Mouse (Mus musculus) heart, embryonic 10.5 days (tissue): ENCODE results near the gene Chrna3. TPM values are rescaled to one million over a fixed set of nuclear protein-coding genes. Genes with fewer than 3 reads are reported as not detected.

ENCODE experiments used
- DNase-seq: peaks from one replicate; pipeline ENCODE4 v3.0.0-alpha.2; 2017; ENCODE audit warnings: low spot score
- H3K27ac ChIP-seq: fragments of 300-500 bp; sonication (generic); 2 replicates; pipeline ENCODE4 v1.5.1; 2016; ENCODE audit warnings: mild to moderate bottlenecking
- H3K27me3 ChIP-seq: fragments of 300-500 bp; sonication (generic); 2 replicates; pipeline ENCODE4 v1.6.1; 2016; ENCODE audit warnings: mild to moderate bottlenecking; ENCODE audit not compliant: poor library complexity, insufficient read depth, severe bottlenecking
- H3K36me3 ChIP-seq: fragments of 300-500 bp; sonication (generic); 2 replicates; pipeline ENCODE4 v1.6.1; 2016; ENCODE audit warnings: mild to moderate bottlenecking, moderate library complexity
- H3K4me1 ChIP-seq: fragments of 300-500 bp; sonication (generic); 2 replicates; pipeline ENCODE4 v1.6.1; 2016; ENCODE audit warnings: mild to moderate bottlenecking
- H3K4me3 ChIP-seq: fragments of 300-500 bp; sonication (generic); 2 replicates; pipeline ENCODE4 v1.5.1; 2016; ENCODE audit warnings: mild to moderate bottlenecking, moderate library complexity
- H3K9me3 ChIP-seq: fragments of 300-500 bp; sonication (generic); 2 replicates; pipeline ENCODE4 v1.6.1; 2016; ENCODE audit warnings: mild to moderate bottlenecking, moderate library complexity
- WGBS: fragments of 180-500 bp; shearing (Covaris S2); methylation state at CpG from one replicate; pipeline ENCODE4 v1.1.7; 2016; 5-methylcytosine and 5-hydroxymethylcytosine counted together
- polyA plus RNA-seq: library from polyadenylated mRNA; unstranded; fragments of >200 nt; fragmentation: Nextera tagmentation; extraction: Ambion mirVana; gene quantifications from 2 replicates; pipeline ENCODE4 v1.2.1, GENCODE M21; 2016

Chrna3 gene
- polyA plus RNA-seq, 1 experiment from 2014 or later: 0.49 TPM

GRCm38 (mm10) chr9:55031435-55032167 is 5.2 kb upstream of the Chrna3 start:
- Histone ChIP-seq H3K36me3 (no peaks in the 10 kb centered on the region), H3K9me3 (no peaks in the 10 kb centered on the region), H3K27me3 (peaks cover 36% of the 10 kb centered on the region), H3K27ac (no peak overlapping the region), H3K4me1 (peaks cover 1% of the 10 kb centered on the region), H3K4me3 (no peak overlapping the region)
- 50% methylated on average over 6 of the region's 6 CpGs for WGBS
- no peak for DNase-seq

- Histone ChIP-seq H3K4me3 (peak overlapping the region; percentile 56), H3K4me1 (peaks cover 12% of the 10 kb centered on the region), H3K27me3 (peaks cover 69% of the 10 kb centered on the region), H3K27ac (0 out of 2 replicates have a peak overlapping the region, but pooled peaks have one; percentile 53), H3K36me3 (no peaks in the 10 kb centered on the region), H3K9me3 (no peaks in the 10 kb centered on the region)
- WGBS: 15% methylated on average over 38 of the region's 38 CpGs
- no peak for DNase-seq
Observed at GRCm38 (mm10) chr9:55025534-55026274, 658 bp downstream of the Chrna3 start.

- WGBS: 28% methylated on average over 13 of the region's 13 CpGs
- Histone ChIP-seq H3K9me3 (no peaks in the 10 kb centered on the region), H3K27ac (no peak overlapping the region), H3K4me3 (no peak overlapping the region), H3K27me3 (peaks cover 55% of the 10 kb centered on the region), H3K4me1 (peaks cover 12% of the 10 kb centered on the region), H3K36me3 (no peaks in the 10 kb centered on the region)
- DNase-seq: peak; percentile 90
Observed at GRCm38 (mm10) chr9:55023902-55024583, 2.3 kb downstream of the Chrna3 start.

GRCm38 (mm10) chr9:55023326-55023725 is 3.0 kb downstream of the Chrna3 start:
- Histone ChIP-seq H3K27me3 (peaks cover 53% of the 10 kb centered on the region), H3K36me3 (no peaks in the 10 kb centered on the region), H3K27ac (no peak overlapping the region), H3K9me3 (no peaks in the 10 kb centered on the region), H3K4me3 (no peak overlapping the region), H3K4me1 (peaks cover 12% of the 10 kb centered on the region)
- 83% methylated on average over 5 of the region's 5 CpGs for WGBS
- no peak for DNase-seq

GRCm38 (mm10) chr9:55016926-55017325 is 9.4 kb downstream of the Chrna3 start:
- no peaks in the 10 kb centered on the region for H3K27me3 ChIP-seq
- H3K4me3 ChIP-seq: no peak overlapping the region
- no peaks in the 10 kb centered on the region for H3K9me3 ChIP-seq
- H3K27ac ChIP-seq: no peak overlapping the region
- no peak for DNase-seq
- 71% methylated on average over 3 of the region's 3 CpGs for WGBS
- H3K4me1 ChIP-seq: no peaks in the 10 kb centered on the region
- no peaks in the 10 kb centered on the region for H3K36me3 ChIP-seq

GRCm38 (mm10) chr9:55010588-55011350 is 15.6 kb downstream of the Chrna3 start:
- WGBS: 44% methylated on average over 6 of the region's 6 CpGs
- Histone ChIP-seq H3K36me3 (no peaks in the 10 kb centered on the region), H3K27ac (no peak overlapping the region), H3K4me1 (0 out of 2 replicates have a peak, but pooled peaks cover 3% of the 10 kb centered on the region), H3K4me3 (no peak overlapping the region), H3K9me3 (no peaks in the 10 kb centered on the region), H3K27me3 (no peaks in the 10 kb centered on the region)
- no peak for DNase-seq

GRCm38 (mm10) chr9:55009692-55010091 is 16.7 kb downstream of the Chrna3 start:
- no peak overlapping the region for H3K27ac ChIP-seq
- H3K4me3 ChIP-seq: no peak overlapping the region
- H3K9me3 ChIP-seq: no peaks in the 10 kb centered on the region
- H3K36me3 ChIP-seq: no peaks in the 10 kb centered on the region
- 69% methylated on average over 2 of the region's 2 CpGs for WGBS
- H3K4me1 ChIP-seq: 0 out of 2 replicates have a peak, but pooled peaks cover 3% of the 10 kb centered on the region
- no peak for DNase-seq
- H3K27me3 ChIP-seq: no peaks in the 10 kb centered on the region

- H3K27me3 ChIP-seq: no peaks in the 10 kb centered on the region
- H3K36me3 ChIP-seq: no peaks in the 10 kb centered on the region
- H3K4me3 ChIP-seq: no peak overlapping the region
- 72% methylated on average over 4 of the region's 4 CpGs for WGBS
- DNase-seq: no peak
- no peaks in the 10 kb centered on the region for H3K9me3 ChIP-seq
- no peak overlapping the region for H3K27ac ChIP-seq
- no peaks in the 10 kb centered on the region for H3K4me1 ChIP-seq
Observed at GRCm38 (mm10) chr9:55003609-55004008, 22.8 kb downstream of the Chrna3 start.

- Histone ChIP-seq H3K36me3 (no peaks in the 10 kb centered on the region), H3K9me3 (no peaks in the 10 kb centered on the region), H3K27me3 (no peaks in the 10 kb centered on the region), H3K4me3 (no peak overlapping the region), H3K27ac (no peak overlapping the region), H3K4me1 (no peaks in the 10 kb centered on the region)
- no peak for DNase-seq
- 38% methylated on average over 3 of the region's 3 CpGs for WGBS
Observed at GRCm38 (mm10) chr9:54995645-54996044, 30.7 kb downstream of the Chrna3 start.

GRCm38 (mm10) chr9:54994381-54994780 is 32.0 kb downstream of the Chrna3 start:
- 62% methylated on average over 3 of the region's 3 CpGs for WGBS
- H3K9me3 ChIP-seq: no peaks in the 10 kb centered on the region
- no peaks in the 10 kb centered on the region for H3K27me3 ChIP-seq
- no peak for DNase-seq
- no peak overlapping the region for H3K4me3 ChIP-seq
- H3K4me1 ChIP-seq: no peaks in the 10 kb centered on the region
- no peaks in the 10 kb centered on the region for H3K36me3 ChIP-seq
- H3K27ac ChIP-seq: no peak overlapping the region

- WGBS: 72% methylated on average over 3 of the region's 3 CpGs
- DNase-seq: no peak
- H3K4me1 ChIP-seq: no peaks in the 10 kb centered on the region
- H3K36me3 ChIP-seq: no peaks in the 10 kb centered on the region
- no peak overlapping the region for H3K4me3 ChIP-seq
- no peaks in the 10 kb centered on the region for H3K9me3 ChIP-seq
- no peak overlapping the region for H3K27ac ChIP-seq
- no peaks in the 10 kb centered on the region for H3K27me3 ChIP-seq
Observed at GRCm38 (mm10) chr9:54990362-54990761, 36.0 kb downstream of the Chrna3 start.

GRCm38 (mm10) chr9:54982401-54982800 is 44.0 kb downstream of the Chrna3 start:
- Histone ChIP-seq H3K36me3 (no peaks in the 10 kb centered on the region), H3K27me3 (peaks cover 50% of the 10 kb centered on the region), H3K9me3 (no peaks in the 10 kb centered on the region), H3K4me1 (peaks cover 10% of the 10 kb centered on the region; the same call in 1 of the 2 replicates), H3K27ac (no peak overlapping the region), H3K4me3 (peak overlapping the region; percentile 73)
- WGBS: 9% methylated on average over 7 of the region's 7 CpGs
- DNase-seq: no peak
